Mouse (Mus musculus) E14TG2a.4 (cell line): ENCODE measurements around the gene Ide.

Source experiments
- CTCF ChIP-seq: conservative IDR thresholded peaks from 2 replicates; pipeline ENCODE4 v1.5.1; 2014; ENCODE audit warnings: low read length
- NANOG ChIP-seq: IDR thresholded peaks from 2 replicates; pipeline ENCODE4 v1.6.1; 2014; ENCODE audit warnings: borderline replicate concordance, low read length, mixed read lengths
- POU5F1 ChIP-seq: IDR thresholded peaks from 2 replicates; pipeline ENCODE4 v1.6.1; 2014; ENCODE audit warnings: low read length, borderline replicate concordance

DNA sequence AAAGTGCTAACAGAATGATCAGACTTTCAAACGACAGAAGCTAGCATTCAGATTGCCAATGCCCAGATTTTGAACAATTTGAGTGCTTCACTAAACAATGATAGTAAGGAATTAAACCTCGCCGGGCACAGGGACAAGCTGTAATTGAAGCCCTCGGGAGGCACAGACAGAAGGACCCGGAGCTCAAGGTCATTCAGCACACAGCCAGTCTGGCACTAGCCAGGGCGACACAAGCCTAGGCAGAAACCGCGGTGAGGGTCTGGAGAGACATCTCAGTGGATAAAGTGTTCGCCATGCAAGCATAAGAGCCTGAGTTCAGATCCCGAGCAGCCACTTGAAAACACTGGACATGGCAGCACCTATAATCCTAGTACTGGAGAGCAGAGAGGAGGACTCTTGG is 10.7 kb upstream of the Ide start:
- TF ChIP-seq CTCF (no peak), NANOG (no peak), POU5F1 (no peak)
